Mouse (Mus musculus) heart, embryonic 13.5 days (tissue): ENCODE results near the gene Lsamp. TPM values are rescaled to one million over a fixed set of nuclear protein-coding genes. Genes with fewer than 3 reads are reported as not detected.

ENCODE experiments used
- ATAC-seq: fragments of 200-750 bp; cut with Nextera tagmentation; 2 replicates; pipeline ENCODE4 v1.8.0; 2017; ENCODE audit warnings: moderate TSS enrichment; ENCODE audit not compliant: insufficient number of reproducible peaks, low FRiP score, low TSS enrichment; ENCODE audit errors: extremely low read depth
- H3K27ac ChIP-seq: fragments of 300-500 bp; sonication (generic); replicated peaks from 2 replicates; pipeline ENCODE4 v1.5.1; 2015; ENCODE audit warnings: moderate library complexity, mild to moderate bottlenecking, inconsistent platforms
- H3K27me3 ChIP-seq: fragments of 300-500 bp; sonication (generic); replicated peaks from 2 replicates; pipeline ENCODE4 v1.6.1; 2015; ENCODE audit warnings: mild to moderate bottlenecking, inconsistent platforms
- H3K36me3 ChIP-seq: fragments of 300-500 bp; sonication (generic); 2 replicates; pipeline ENCODE4 v1.6.1; 2015; ENCODE audit warnings: mild to moderate bottlenecking, inconsistent platforms
- H3K4me1 ChIP-seq: fragments of 300-500 bp; sonication (generic); 2 replicates; pipeline ENCODE4 v1.6.1; 2015; ENCODE audit warnings: inconsistent platforms
- H3K4me2 ChIP-seq: fragments of 300-500 bp; sonication (generic); 2 replicates; pipeline ENCODE4 v1.6.1; 2015; ENCODE audit warnings: inconsistent platforms, mild to moderate bottlenecking, moderate library complexity
- H3K4me3 ChIP-seq: fragments of 300-500 bp; sonication (generic); 2 replicates; pipeline ENCODE4 v1.5.1; 2015; ENCODE audit warnings: moderate library complexity, mild to moderate bottlenecking, inconsistent platforms
- H3K9ac ChIP-seq: fragments of 300-500 bp; sonication (generic); 2 replicates; pipeline ENCODE4 v1.6.1; 2015; ENCODE audit warnings: inconsistent platforms, mild to moderate bottlenecking, moderate library complexity
- H3K9me3 ChIP-seq: fragments of 300-500 bp; sonication (generic); 2 replicates; pipeline ENCODE4 v1.6.1; 2016; ENCODE audit warnings: inconsistent platforms
- WGBS: fragments of 180-500 bp; shearing (Covaris S2); methylation state at CpG from one replicate; pipeline ENCODE4 v1.1.7; 2015; ENCODE audit warnings: mixed read lengths; 5-methylcytosine and 5-hydroxymethylcytosine counted together
- polyA plus RNA-seq: library from polyadenylated mRNA; unstranded; fragments of >200 nt; fragmentation: Nextera tagmentation; extraction: Ambion mirVana; gene quantifications from 2 replicates; pipeline ENCODE4 v1.2.1, GENCODE M21; 2015

Lsamp gene
- polyA plus RNA-seq, 1 experiment from 2014 or later: 1.1 TPM

DNA sequence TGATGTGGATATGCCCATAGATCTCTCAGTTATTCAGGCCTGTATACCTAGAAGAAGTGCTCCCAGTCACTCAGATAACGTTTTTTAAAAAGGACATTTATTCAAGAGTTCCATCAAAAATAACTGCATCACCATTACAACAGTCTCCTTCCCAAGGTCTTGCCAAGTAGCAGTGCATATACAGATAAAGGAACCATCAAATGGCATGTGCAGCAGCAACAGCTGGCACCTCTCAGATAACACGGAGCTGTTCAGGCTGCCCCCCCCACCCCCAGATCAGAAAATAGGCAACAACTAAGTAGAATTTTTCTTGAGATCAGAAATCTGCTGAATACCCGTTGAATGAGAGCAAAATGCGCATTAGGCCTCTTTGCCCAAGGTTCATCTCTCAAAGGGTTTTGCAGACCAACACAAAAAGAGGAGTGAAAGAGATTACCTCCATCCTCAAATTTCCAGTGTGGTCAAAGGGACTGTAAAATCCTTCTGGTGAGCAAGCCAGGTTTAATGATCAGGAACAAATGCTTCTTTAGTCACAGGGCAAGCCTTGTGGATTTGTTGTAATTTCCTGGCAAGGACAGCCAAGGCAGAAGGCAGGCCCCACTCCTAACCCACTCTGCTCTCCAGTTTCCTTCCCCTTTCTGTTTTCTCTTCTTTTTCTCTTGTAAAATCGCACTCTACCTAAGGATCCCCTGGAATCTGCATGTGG lies 1842.9 kb downstream of the Lsamp start:
- ATAC-seq: no peak
- no peaks in the 10 kb centered on the region for H3K4me1 ChIP-seq
- no peaks in the 10 kb centered on the region for H3K27me3 ChIP-seq
- no peak overlapping the region for H3K4me3 ChIP-seq
- no peaks in the 10 kb centered on the region for H3K36me3 ChIP-seq
- no peaks in the 10 kb centered on the region for H3K9me3 ChIP-seq
- no peak overlapping the region for H3K9ac ChIP-seq
- WGBS: 48% methylated on average over 5 of the region's 5 CpGs
- H3K4me2 ChIP-seq: no peak overlapping the region
- no peak overlapping the region for H3K27ac ChIP-seq

DNA sequence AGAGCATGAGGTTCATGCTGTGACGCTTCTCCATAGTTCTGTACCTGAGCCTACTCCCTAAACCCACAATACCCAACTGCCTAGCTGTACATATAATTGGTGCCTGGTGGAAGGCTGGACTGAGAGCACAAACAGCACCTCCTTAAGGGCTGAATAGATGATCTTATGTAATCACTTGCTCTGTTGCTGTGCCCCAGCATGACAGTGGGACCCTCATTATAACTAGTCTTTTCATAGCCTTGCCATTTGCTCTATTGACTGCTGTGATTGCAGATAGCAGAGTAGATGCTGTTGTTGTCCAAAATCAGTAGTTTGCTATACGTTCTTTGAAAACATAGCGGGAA lies 1843.4 kb downstream of the Lsamp start:
- 82% methylated on average over 3 of the region's 3 CpGs for WGBS
- Histone ChIP-seq H3K9me3 (no peaks in the 10 kb centered on the region), H3K9ac (no peak overlapping the region), H3K27me3 (no peaks in the 10 kb centered on the region), H3K27ac (no peak overlapping the region), H3K4me3 (no peak overlapping the region), H3K4me1 (no peaks in the 10 kb centered on the region), H3K4me2 (no peak overlapping the region), H3K36me3 (no peaks in the 10 kb centered on the region)
- ATAC-seq: no peak

DNA sequence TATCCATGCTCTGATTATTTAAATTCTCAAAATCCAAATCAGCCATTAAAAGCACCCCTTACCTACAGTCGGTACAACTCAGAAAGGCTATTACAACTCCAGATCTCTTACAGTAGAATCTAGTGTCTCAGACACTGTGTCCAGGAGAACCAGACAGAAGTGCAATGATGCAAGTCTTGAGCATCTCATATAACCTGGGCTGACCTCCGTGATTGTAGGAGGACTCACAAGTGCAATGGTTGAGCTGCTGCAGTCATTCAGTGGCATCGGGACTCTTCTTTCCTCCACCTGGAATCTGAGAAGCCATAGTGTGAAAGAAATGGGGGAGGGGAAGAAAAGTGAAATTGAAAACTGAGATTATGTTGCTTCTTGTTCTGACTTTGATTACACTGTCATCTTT lies 1850.5 kb downstream of the Lsamp start:
- Histone ChIP-seq H3K27me3 (no peaks in the 10 kb centered on the region), H3K4me3 (no peak overlapping the region), H3K9ac (no peak overlapping the region), H3K36me3 (no peaks in the 10 kb centered on the region), H3K4me1 (no peaks in the 10 kb centered on the region), H3K9me3 (no peaks in the 10 kb centered on the region), H3K27ac (no peak overlapping the region), H3K4me2 (no peak overlapping the region)
- 69% methylated on average over 3 of the region's 3 CpGs for WGBS
- ATAC-seq: no peak

DNA sequence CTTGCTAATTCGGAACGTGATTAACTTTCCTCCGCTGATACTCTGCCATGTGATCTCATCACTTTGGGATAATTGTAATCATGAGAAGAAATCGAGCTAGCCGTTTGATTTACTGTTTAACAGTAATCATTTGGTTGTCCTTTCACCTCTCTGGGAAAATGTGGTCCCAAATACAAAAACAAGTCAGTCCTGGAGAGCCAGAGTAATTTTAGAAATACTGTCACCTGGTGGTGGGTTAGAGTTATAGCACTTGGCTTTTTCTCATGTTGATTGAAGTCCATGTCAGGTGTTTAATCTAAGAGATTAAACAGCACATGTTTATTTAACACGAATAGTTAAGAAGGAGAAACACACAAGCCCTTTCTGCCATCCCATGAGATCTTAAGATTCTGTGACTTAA lies 1851.6 kb downstream of the Lsamp start:
- H3K27me3 ChIP-seq: no peaks in the 10 kb centered on the region
- H3K4me1 ChIP-seq: no peaks in the 10 kb centered on the region
- H3K4me3 ChIP-seq: no peak overlapping the region
- H3K9me3 ChIP-seq: no peaks in the 10 kb centered on the region
- no peak overlapping the region for H3K27ac ChIP-seq
- H3K4me2 ChIP-seq: no peak overlapping the region
- WGBS: 52% methylated on average over 6 of the region's 6 CpGs
- ATAC-seq: no peak
- no peak overlapping the region for H3K9ac ChIP-seq
- H3K36me3 ChIP-seq: no peaks in the 10 kb centered on the region

DNA sequence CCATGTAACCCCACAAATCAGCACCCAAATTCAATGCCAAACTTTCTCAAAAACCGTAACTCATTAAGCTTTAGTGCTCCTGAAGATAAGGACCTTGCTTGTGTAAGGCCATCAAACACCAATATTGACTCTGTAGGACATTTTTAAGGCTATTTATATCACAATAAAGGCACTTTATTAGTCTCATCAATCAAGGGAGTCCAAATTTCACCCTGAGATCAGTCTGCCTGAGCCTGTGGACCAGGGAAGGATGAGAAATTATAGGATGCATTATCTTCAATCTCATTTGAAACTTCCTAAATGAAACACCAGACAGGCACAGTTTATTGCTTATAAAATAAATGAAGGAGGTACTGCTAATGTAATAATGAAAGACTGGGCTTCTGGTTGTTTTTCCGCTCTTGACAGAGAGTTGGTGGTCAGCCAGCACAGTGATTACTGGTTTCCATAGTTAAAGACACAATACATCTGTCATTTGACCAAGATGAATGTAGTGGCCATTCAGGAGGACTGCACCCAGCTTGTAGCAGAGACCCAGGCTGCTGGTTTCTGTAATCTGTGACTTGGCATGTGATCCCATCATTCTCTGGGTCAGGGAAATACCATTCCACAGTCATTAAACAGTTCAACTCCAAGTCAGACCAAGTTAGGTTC lies 1855.7 kb downstream of the Lsamp start:
- Histone ChIP-seq H3K4me2 (no peak overlapping the region), H3K9me3 (no peaks in the 10 kb centered on the region), H3K4me3 (no peak overlapping the region), H3K9ac (no peak overlapping the region), H3K36me3 (no peaks in the 10 kb centered on the region), H3K27ac (no peak overlapping the region), H3K27me3 (no peaks in the 10 kb centered on the region), H3K4me1 (no peaks in the 10 kb centered on the region)
- no peak for ATAC-seq
- WGBS: 71% methylated on average over 2 of the region's 2 CpGs

DNA sequence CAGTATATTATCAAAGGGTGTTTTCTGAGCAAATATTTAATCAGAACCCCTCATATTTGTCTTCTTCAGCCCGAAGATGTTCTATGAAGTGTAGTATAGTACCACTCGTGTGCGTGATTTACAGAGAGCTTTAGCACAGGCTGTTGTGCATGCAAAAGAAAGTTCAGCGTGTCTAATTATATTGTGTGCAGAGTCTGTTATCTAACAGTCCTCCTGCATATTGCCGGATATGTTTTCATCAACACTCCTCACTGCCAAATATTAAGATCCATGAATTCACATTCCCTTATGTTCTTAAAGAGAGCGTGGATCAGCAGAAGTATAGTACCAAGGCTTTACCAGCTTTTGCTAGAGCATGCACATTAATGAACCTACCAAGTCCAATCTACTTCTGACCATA lies 1862.7 kb downstream of the Lsamp start:
- Histone ChIP-seq H3K4me2 (no peak overlapping the region), H3K36me3 (no peaks in the 10 kb centered on the region), H3K9ac (no peak overlapping the region), H3K9me3 (no peaks in the 10 kb centered on the region), H3K27me3 (no peaks in the 10 kb centered on the region), H3K4me1 (no peaks in the 10 kb centered on the region), H3K4me3 (no peak overlapping the region), H3K27ac (no peak overlapping the region)
- 69% methylated on average over 6 of the region's 6 CpGs for WGBS
- ATAC-seq: no peak

DNA sequence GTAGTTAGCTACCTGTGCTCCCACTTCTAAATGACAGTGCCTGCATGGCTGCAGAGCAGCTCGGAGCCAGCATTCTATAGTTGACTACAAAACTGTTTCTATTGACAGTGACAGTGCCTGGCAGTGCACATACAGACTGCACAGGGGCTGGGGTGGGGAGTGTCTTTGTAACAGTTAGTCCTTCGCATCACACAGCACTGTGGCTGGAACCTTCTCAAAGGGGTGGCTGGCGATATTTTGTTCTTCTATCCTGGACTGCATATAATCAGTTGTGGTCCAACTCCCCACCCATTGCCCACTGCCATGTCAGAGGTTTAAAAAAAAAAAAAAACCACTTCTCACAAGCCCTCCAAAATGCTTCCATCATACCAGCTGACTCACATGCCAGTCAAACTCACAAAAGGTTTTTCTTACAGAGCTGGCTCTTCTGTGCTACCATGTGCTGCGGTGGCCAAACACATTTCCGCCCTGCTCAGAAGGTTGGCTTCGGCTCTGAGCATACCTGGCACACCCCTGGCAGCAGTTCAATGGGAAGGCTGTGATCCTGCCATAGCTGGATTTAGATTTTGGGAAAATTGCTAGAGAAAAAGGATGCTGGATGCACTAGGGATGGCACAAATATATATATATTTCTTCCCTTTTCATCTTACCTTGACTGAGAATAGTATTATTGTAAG lies 1887.9 kb downstream of the Lsamp start:
- H3K4me2 ChIP-seq: no peak overlapping the region
- no peak overlapping the region for H3K9ac ChIP-seq
- ATAC-seq: no peak
- no peak overlapping the region for H3K4me3 ChIP-seq
- no peak overlapping the region for H3K27ac ChIP-seq
- no peaks in the 10 kb centered on the region for H3K9me3 ChIP-seq
- no peaks in the 10 kb centered on the region for H3K27me3 ChIP-seq
- WGBS: 73% methylated on average over 6 of the region's 6 CpGs
- no peaks in the 10 kb centered on the region for H3K4me1 ChIP-seq
- H3K36me3 ChIP-seq: no peaks in the 10 kb centered on the region

DNA sequence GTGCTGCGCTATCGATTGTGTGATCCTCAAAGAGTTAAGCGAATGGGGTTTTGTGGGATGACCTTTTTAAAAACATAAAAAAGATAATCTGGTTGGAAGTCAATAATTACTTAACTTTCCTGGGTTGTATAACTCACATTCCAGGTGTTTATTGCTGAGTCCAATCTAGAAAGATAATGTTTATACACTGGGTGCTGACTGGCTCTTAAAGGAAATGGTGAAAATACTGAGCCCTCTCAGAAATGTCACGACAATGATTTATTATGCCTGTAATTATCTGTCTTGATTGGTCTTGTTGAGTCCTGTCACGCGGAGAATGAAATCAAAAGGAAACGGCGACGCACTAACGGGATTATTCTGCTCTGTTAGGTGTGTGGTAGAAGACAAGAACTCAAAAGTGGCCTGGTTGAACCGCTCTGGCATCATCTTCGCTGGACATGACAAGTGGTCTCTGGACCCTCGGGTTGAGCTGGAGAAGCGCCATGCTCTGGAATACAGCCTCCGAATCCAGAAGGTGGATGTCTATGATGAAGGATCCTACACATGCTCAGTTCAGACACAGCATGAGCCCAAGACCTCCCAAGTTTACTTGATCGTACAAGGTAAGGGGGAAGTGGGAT lies 1904.5 kb downstream of the Lsamp start:
- no peaks in the 10 kb centered on the region for H3K27me3 ChIP-seq
- no peaks in the 10 kb centered on the region for H3K4me1 ChIP-seq
- H3K4me2 ChIP-seq: no peak overlapping the region
- H3K27ac ChIP-seq: no peak overlapping the region
- H3K4me3 ChIP-seq: no peak overlapping the region
- WGBS: 80% methylated on average over 16 of the region's 16 CpGs
- no peak for ATAC-seq
- no peak overlapping the region for H3K9ac ChIP-seq
- H3K36me3 ChIP-seq: no peaks in the 10 kb centered on the region
- no peaks in the 10 kb centered on the region for H3K9me3 ChIP-seq

DNA sequence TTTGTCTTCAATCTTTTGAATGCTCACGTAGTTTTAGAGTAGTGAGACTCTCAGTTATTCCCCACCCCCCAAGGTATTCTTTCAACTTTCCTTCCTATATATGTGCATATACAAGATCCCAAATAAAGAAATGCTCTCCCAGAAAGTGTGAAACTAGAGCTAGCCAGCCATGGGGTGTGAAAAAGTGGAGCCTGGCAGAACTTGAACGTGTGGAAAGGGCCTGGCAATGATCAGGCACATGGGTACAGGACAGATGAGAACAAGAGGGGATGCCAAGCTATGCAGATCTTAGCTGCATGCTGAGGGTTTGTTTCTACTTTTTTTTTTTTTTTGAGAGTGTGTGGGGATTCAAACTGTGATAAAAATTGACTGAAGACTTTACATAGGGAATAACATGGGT lies 1916.6 kb downstream of the Lsamp start:
- H3K36me3 ChIP-seq: no peaks in the 10 kb centered on the region
- no peaks in the 10 kb centered on the region for H3K4me1 ChIP-seq
- H3K9me3 ChIP-seq: no peaks in the 10 kb centered on the region
- H3K4me2 ChIP-seq: no peak overlapping the region
- no peak for ATAC-seq
- no peaks in the 10 kb centered on the region for H3K27me3 ChIP-seq
- H3K9ac ChIP-seq: no peak overlapping the region
- H3K27ac ChIP-seq: no peak overlapping the region
- no peak overlapping the region for H3K4me3 ChIP-seq
- WGBS: 47% methylated on average over 2 of the region's 2 CpGs

DNA sequence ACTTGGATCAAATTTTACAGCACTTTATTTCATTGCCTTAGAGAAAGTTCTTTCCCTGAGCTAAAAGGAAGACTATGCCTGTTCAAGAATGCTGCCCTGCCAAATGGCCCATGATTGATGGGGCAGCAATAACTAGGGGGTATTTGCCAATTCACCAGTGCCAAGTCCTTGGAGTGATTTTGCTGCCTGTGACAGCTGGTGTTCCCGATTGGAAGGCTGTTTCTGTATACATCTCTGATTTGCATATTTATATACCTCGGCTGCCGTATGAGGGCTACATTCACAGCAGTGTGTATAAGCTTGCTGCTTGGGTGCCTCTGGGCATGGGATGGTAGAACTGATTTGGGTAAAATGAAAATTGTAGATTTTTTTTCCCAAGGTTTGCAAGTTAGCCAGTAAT lies 1919.5 kb downstream of the Lsamp start:
- no peak overlapping the region for H3K9ac ChIP-seq
- no peak for ATAC-seq
- H3K9me3 ChIP-seq: no peaks in the 10 kb centered on the region
- no peak overlapping the region for H3K4me2 ChIP-seq
- no peaks in the 10 kb centered on the region for H3K27me3 ChIP-seq
- no peak overlapping the region for H3K27ac ChIP-seq
- H3K4me1 ChIP-seq: no peaks in the 10 kb centered on the region
- WGBS: 71% methylated on average over 3 of the region's 3 CpGs
- no peaks in the 10 kb centered on the region for H3K36me3 ChIP-seq
- no peak overlapping the region for H3K4me3 ChIP-seq

DNA sequence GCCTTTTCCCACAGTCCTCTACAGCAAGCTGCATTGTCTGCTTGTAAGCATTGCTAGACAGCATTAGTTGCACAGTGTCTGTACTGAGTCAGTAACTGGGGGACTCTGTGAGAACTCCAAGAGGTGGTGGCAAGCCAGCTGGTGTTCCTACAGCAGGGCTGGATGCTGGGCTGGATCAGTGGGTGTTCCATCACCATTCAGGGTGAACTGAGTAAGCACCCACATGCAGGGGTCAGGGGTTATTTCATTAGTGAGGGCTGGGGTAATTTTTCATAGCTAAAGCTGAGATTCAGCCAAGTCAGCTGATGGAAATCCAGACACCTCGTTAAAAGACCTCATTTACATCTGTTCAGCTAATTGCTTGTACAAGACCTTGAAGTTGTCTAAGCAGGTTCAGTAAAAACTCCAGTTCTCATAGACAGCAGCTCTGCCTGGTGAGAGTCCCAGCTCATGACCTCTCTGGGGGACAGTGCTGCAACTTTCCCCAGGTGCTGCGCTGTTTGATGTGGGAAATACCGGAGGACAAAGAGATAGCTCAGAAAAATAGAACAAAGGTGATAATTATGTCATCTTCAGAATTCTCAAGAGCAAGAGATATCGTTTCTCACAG lies 1928.5 kb downstream of the Lsamp start:
- 47% methylated on average over 4 of the region's 4 CpGs for WGBS
- H3K9me3 ChIP-seq: no peaks in the 10 kb centered on the region
- no peak overlapping the region for H3K4me2 ChIP-seq

More for the DNA sequence above, 1928.5 kb downstream of the Lsamp start:
- Histone ChIP-seq H3K36me3 (no peaks in the 10 kb centered on the region), H3K27ac (no peak overlapping the region), H3K9ac (no peak overlapping the region), H3K4me3 (no peak overlapping the region), H3K4me1 (no peaks in the 10 kb centered on the region), H3K27me3 (no peaks in the 10 kb centered on the region)
- ATAC-seq: no peak
